Mouse (Mus musculus): Measurements from ENCODE around the gene Akap8.
A peak's percentile ranks its signal among the peaks of the same experiment; 100 is the strongest.

- TF ChIP-seq CTCF (IDR thresholded peaks at IDR 0.05; ENCODE audit: low read depth, low read length) (peak; percentile 96), GATA2 (IDR thresholded peaks at IDR 0.05; ENCODE audit: borderline replicate concordance, low read depth, low read length) (no peak), GATA1 (IDR thresholded peaks at IDR 0.05; ENCODE audit: borderline replicate concordance, low read length) (no peak)
These were observed 28.1 kb upstream of the Akap8 start for GRCm38 (mm10) chr17:32349037-32349732.

Measured in G1E (cell line).